Mouse (Mus musculus): Measurements from ENCODE around the gene Slc35f1. TPM values are rescaled to one million over a fixed set of nuclear protein-coding genes. Genes with fewer than 3 reads are reported as not detected.

Gene Slc35f1
- polyA plus RNA-seq, 1 experiment from 2014 or later: 1.1 TPM

DNA sequence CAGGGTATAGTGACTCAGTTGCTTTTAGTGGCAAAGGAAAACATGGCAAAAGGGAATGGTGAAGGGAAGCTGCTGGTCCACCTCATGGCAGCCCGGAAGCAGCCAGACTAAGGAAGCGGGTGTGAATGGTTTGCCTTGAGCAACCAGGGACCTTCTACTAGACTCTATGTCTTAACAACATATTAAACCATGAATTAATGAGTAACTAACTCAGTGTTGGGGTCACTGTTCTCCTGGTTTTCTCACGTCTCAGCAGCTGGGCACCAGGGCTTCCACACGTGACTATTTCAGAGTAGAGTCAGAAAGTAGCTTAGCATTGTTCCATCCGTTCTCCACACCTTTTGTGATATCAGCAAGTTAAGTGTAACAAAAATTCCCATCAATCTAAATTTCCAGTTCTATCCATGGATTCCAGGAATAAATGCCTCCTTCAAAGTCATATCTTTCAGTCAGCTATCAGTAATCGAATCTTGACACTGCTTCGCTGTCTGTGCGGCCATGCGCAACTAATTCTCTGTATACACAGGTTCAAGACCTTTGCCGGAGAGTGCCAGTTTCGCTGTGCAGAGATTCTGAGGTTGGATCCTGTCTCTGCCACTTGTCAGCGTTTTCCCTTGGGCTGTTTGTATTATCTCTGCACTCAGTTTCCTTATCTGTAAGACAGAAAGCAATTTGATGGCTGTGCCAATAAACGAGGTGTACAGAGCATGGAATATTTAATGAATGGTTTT is 65.8 kb downstream of the Slc35f1 start:
- Histone ChIP-seq H3K4me1 (ENCODE audit: control insufficient read depth in 2 of 2, insufficient read depth in 2 of 2, low read length in 2 of 2) (no peaks in the 10 kb centered on the region), H3K27ac (replicated peaks in 1 of 2; ENCODE audit: control insufficient read depth in 1 of 2, insufficient read depth in 1 of 2, low read depth in 2 of 2, low read length in 2 of 2) (no peak overlapping the region), H3K36me3 (ENCODE audit: control insufficient read depth, insufficient read depth, low read length) (no peaks in the 10 kb centered on the region), H3K9me3 (ENCODE audit: control insufficient read depth, low read length) (no peaks in the 10 kb centered on the region), H3K4me3 (ENCODE audit: control insufficient read depth in 1 of 2, insufficient read depth in 1 of 2, low read depth in 1 of 2, low read length in 2 of 2) (no peak overlapping the region), H3K27me3 (ENCODE audit: control insufficient read depth, insufficient read depth, low read length) (no peaks in the 10 kb centered on the region), H3K4me2 (ENCODE audit: low read length) (no peak overlapping the region), H3K9ac (ENCODE audit: low read length) (no peak overlapping the region)
- no peak for ATAC-seq (ENCODE audit: insufficient number of reproducible peaks, insufficient read depth, low FRiP score, low read depth)
- WGBS: 73% methylated on average over 13 of the region's 13 CpGs

DNA sequence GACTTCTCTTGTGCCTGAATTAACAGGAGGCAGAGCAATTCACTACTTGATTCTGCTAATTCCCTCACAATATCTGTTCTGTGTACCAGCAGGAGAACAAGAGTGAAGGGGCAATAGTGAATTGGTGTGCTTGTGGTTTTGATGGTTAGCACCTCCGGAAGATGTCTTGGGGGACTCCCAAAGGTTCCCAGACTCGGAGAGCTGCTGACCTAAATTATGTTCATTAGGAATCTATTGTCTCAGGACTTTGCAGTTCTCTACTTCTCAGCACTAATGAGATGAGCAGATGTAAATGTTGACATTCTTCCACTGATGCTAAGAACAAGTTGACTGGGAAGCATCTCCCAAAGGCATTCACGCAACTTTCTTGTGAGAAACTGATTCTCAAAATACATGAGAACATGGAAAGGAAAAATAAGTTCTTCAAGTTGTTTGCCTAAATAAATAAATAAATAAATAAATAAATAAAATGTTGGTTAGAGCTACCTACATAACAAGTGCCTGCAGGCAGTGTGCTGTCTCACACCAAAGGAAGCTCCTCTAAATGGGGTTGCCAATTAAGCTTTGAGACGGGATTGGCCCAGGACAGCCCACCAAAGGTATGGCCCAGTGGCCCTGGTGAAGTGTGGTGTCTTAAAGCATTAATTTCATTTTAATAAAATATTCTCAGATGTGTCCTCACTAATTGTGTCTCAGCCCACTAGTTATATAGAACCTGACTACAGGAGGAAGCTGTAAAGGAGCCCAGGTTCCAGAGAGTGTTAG is 67.3 kb downstream of the Slc35f1 start:
- H3K9ac ChIP-seq (ENCODE audit: low read length): no peak overlapping the region
- no peak overlapping the region for H3K4me2 ChIP-seq (ENCODE audit: low read length)
- H3K27me3 ChIP-seq (ENCODE audit: control insufficient read depth, insufficient read depth, low read length): no peaks in the 10 kb centered on the region
- WGBS: 86% methylated on average over 4 of the region's 4 CpGs
- H3K36me3 ChIP-seq (ENCODE audit: control insufficient read depth, insufficient read depth, low read length): no peaks in the 10 kb centered on the region
- H3K27ac ChIP-seq (replicated peaks in 1 of 2; ENCODE audit: control insufficient read depth in 1 of 2, insufficient read depth in 1 of 2, low read depth in 2 of 2, low read length in 2 of 2): no peak overlapping the region
- no peaks in the 10 kb centered on the region for H3K4me1 ChIP-seq (ENCODE audit: control insufficient read depth in 2 of 2, insufficient read depth in 2 of 2, low read length in 2 of 2)
- no peak for ATAC-seq (ENCODE audit: insufficient number of reproducible peaks, insufficient read depth, low FRiP score, low read depth)
- H3K9me3 ChIP-seq (ENCODE audit: control insufficient read depth, low read length): no peaks in the 10 kb centered on the region
- H3K4me3 ChIP-seq (ENCODE audit: control insufficient read depth in 1 of 2, insufficient read depth in 1 of 2, low read depth in 1 of 2, low read length in 2 of 2): no peak overlapping the region

- Histone ChIP-seq H3K9ac (ENCODE audit: low read length) (no peak overlapping the region), H3K27me3 (ENCODE audit: control insufficient read depth, insufficient read depth, low read length) (no peaks in the 10 kb centered on the region), H3K36me3 (ENCODE audit: control insufficient read depth, insufficient read depth, low read length) (no peaks in the 10 kb centered on the region), H3K27ac (replicated peaks in 1 of 2; ENCODE audit: control insufficient read depth in 1 of 2, insufficient read depth in 1 of 2, low read depth in 2 of 2, low read length in 2 of 2) (no peak overlapping the region), H3K4me1 (ENCODE audit: control insufficient read depth in 2 of 2, insufficient read depth in 2 of 2, low read length in 2 of 2) (no peaks in the 10 kb centered on the region), H3K9me3 (ENCODE audit: control insufficient read depth, low read length) (no peaks in the 10 kb centered on the region), H3K4me3 (ENCODE audit: control insufficient read depth in 1 of 2, insufficient read depth in 1 of 2, low read depth in 1 of 2, low read length in 2 of 2) (no peak overlapping the region), H3K4me2 (ENCODE audit: low read length) (peak overlapping the region; percentile 36; the same call in 1 of the 2 replicates)
- no peak for ATAC-seq (ENCODE audit: insufficient number of reproducible peaks, insufficient read depth, low FRiP score, low read depth)
- 35% methylated on average over 4 of the region's 4 CpGs for WGBS
Observed at GRCm38 (mm10) chr10:52758589-52758988, 68.3 kb downstream of the Slc35f1 start.

DNA sequence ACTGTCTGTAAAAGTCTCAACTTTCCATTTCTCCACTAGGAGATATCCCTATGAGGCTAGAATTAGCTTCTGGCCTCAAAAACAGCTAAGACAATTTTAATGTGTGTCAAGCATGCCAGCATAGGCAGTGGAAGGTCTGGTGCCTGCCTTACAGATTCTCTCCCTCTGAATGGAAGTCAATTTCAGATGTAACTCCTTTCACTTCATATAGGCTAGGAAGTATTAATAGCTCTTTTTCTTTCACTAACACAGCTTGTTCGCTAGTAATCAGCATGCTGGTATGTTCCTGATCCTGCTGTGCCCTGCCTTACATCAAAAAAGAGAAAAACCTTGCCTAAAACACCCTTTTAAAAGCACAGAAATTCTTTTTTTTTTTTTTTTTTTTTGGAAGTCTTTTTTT is 70.2 kb downstream of the Slc35f1 start:
- H3K4me3 ChIP-seq (ENCODE audit: control insufficient read depth in 1 of 2, insufficient read depth in 1 of 2, low read depth in 1 of 2, low read length in 2 of 2): no peak overlapping the region
- no peaks in the 10 kb centered on the region for H3K4me1 ChIP-seq (ENCODE audit: control insufficient read depth in 2 of 2, insufficient read depth in 2 of 2, low read length in 2 of 2)
- no peak for ATAC-seq (ENCODE audit: insufficient number of reproducible peaks, insufficient read depth, low FRiP score, low read depth)
- WGBS: 84% methylated on average over 1 of the region's 1 CpGs
- no peak overlapping the region for H3K27ac ChIP-seq (replicated peaks in 1 of 2; ENCODE audit: control insufficient read depth in 1 of 2, insufficient read depth in 1 of 2, low read depth in 2 of 2, low read length in 2 of 2)
- no peaks in the 10 kb centered on the region for H3K27me3 ChIP-seq (ENCODE audit: control insufficient read depth, insufficient read depth, low read length)
- H3K9me3 ChIP-seq (ENCODE audit: control insufficient read depth, low read length): no peaks in the 10 kb centered on the region
- H3K9ac ChIP-seq (ENCODE audit: low read length): no peak overlapping the region
- no peaks in the 10 kb centered on the region for H3K36me3 ChIP-seq (ENCODE audit: control insufficient read depth, insufficient read depth, low read length)
- no peak overlapping the region for H3K4me2 ChIP-seq (ENCODE audit: low read length)

DNA sequence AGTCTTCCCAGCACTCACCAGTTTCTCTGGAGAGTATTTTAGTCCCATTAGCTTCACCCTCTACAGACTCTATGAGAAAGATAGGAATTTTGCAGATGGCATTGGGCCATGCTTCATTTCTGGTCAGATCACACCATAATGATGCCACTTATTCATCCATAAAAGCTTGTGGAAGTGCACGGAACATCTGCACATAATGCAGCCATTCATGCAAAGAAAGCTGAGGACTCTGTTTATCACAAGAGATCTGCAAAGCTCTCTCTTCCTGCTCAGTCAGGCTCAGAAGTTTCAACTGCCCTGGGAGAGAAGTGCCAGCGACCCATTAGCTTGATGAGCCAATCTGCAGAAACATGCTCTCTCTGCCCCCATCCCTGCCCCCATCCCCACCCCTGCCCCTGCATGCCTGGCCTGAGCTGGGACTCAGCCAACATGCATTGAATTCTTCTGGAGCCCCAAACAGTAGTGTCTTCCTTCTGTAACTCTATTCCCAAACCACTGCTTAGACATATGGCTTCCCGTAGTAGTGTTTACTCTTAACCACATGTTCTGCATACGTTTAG is 89.7 kb downstream of the Slc35f1 start:
- no peak for ATAC-seq (ENCODE audit: insufficient number of reproducible peaks, insufficient read depth, low FRiP score, low read depth)

GRCm38 (mm10) chr10:52787075-52787474 is 96.7 kb downstream of the Slc35f1 start:
- WGBS: 64% methylated on average over 2 of the region's 2 CpGs
- Histone ChIP-seq H3K4me3 (ENCODE audit: control insufficient read depth in 1 of 2, insufficient read depth in 1 of 2, low read depth in 1 of 2, low read length in 2 of 2) (no peak overlapping the region), H3K27me3 (ENCODE audit: control insufficient read depth, insufficient read depth, low read length) (no peaks in the 10 kb centered on the region), H3K27ac (replicated peaks in 1 of 2; ENCODE audit: control insufficient read depth in 1 of 2, insufficient read depth in 1 of 2, low read depth in 2 of 2, low read length in 2 of 2) (no peak overlapping the region), H3K9ac (ENCODE audit: low read length) (no peak overlapping the region), H3K4me1 (ENCODE audit: control insufficient read depth in 2 of 2, insufficient read depth in 2 of 2, low read length in 2 of 2) (no peaks in the 10 kb centered on the region), H3K36me3 (ENCODE audit: control insufficient read depth, insufficient read depth, low read length) (no peaks in the 10 kb centered on the region), H3K9me3 (ENCODE audit: control insufficient read depth, low read length) (no peaks in the 10 kb centered on the region), H3K4me2 (ENCODE audit: low read length) (no peak overlapping the region)
- ATAC-seq (ENCODE audit: insufficient number of reproducible peaks, insufficient read depth, low FRiP score, low read depth): no peak

More for the DNA sequence above, 89.7 kb downstream of the Slc35f1 start:
- Histone ChIP-seq H3K27me3 (ENCODE audit: control insufficient read depth, insufficient read depth, low read length) (no peaks in the 10 kb centered on the region), H3K9ac (ENCODE audit: low read length) (no peak overlapping the region), H3K27ac (replicated peaks in 1 of 2; ENCODE audit: control insufficient read depth in 1 of 2, insufficient read depth in 1 of 2, low read depth in 2 of 2, low read length in 2 of 2) (no peak overlapping the region), H3K4me2 (ENCODE audit: low read length) (no peak overlapping the region), H3K4me1 (ENCODE audit: control insufficient read depth in 2 of 2, insufficient read depth in 2 of 2, low read length in 2 of 2) (no peaks in the 10 kb centered on the region), H3K36me3 (ENCODE audit: control insufficient read depth, insufficient read depth, low read length) (no peaks in the 10 kb centered on the region), H3K9me3 (ENCODE audit: control insufficient read depth, low read length) (no peaks in the 10 kb centered on the region), H3K4me3 (ENCODE audit: control insufficient read depth in 1 of 2, insufficient read depth in 1 of 2, low read depth in 1 of 2, low read length in 2 of 2) (no peak overlapping the region)
- 67% methylated on average over 4 of the region's 4 CpGs for WGBS

GRCm38 (mm10) chr10:52791560-52791959 is 101.2 kb downstream of the Slc35f1 start:
- WGBS: 78% methylated on average over 6 of the region's 6 CpGs
- Histone ChIP-seq H3K9me3 (ENCODE audit: control insufficient read depth, low read length) (no peaks in the 10 kb centered on the region), H3K4me1 (ENCODE audit: control insufficient read depth in 2 of 2, insufficient read depth in 2 of 2, low read length in 2 of 2) (no peaks in the 10 kb centered on the region), H3K27me3 (ENCODE audit: control insufficient read depth, insufficient read depth, low read length) (no peaks in the 10 kb centered on the region), H3K27ac (replicated peaks in 1 of 2; ENCODE audit: control insufficient read depth in 1 of 2, insufficient read depth in 1 of 2, low read depth in 2 of 2, low read length in 2 of 2) (no peak overlapping the region), H3K9ac (ENCODE audit: low read length) (no peak overlapping the region), H3K4me3 (ENCODE audit: control insufficient read depth in 1 of 2, insufficient read depth in 1 of 2, low read depth in 1 of 2, low read length in 2 of 2) (no peak overlapping the region), H3K4me2 (ENCODE audit: low read length) (no peak overlapping the region), H3K36me3 (ENCODE audit: control insufficient read depth, insufficient read depth, low read length) (no peaks in the 10 kb centered on the region)
- ATAC-seq (ENCODE audit: insufficient number of reproducible peaks, insufficient read depth, low FRiP score, low read depth): no peak

Data from heart, embryonic 14.5 days (tissue).